Mouse (Mus musculus): ENCODE measurements around the gene Smco3. TPM values are rescaled to one million over a fixed set of nuclear protein-coding genes. Genes with fewer than 3 reads are reported as not detected.

Smco3 gene
- total RNA-seq, 2 experiments from 2014 or later = 5.2 to 10.5 TPM

Small RNAs within 50 kb of the gene (microRNA-seq; reads per million reads assigned to microRNA genes)
- 0 reads per million in 2 experiments for gene Gm44364

Other genes starting within 250 kb of the Smco3 start
- gene Plbd1, start 173.5 kb downstream of the Smco3 start, total RNA-seq (2021) = under 1 TPM in 1 of 2 experiments, not detected in 1; 0.27 TPM
- gene Gucy2c, start 53.7 kb downstream of the Smco3 start, total RNA-seq (2021) = under 1 TPM; 0.56 to 0.79 TPM
- gene Hist4h4, start 31.0 kb downstream of the Smco3 start, total RNA-seq (2021) = 10 to 100 TPM; 11.6 to 12.4 TPM
- gene H2afj, start 27.2 kb downstream of the Smco3 start, total RNA-seq (2021) = 10 to 100 TPM; 80.0 to 81.9 TPM
- 1 to 10 TPM; 2.0 to 3.0 TPM for gene BC049715, start 7.8 kb downstream of the Smco3 start, total RNA-seq (2021)
- 100 to 1,000 TPM; 138 to 141 TPM for gene Wbp11, start 7.2 kb downstream of the Smco3 start, total RNA-seq (2021)
- gene Art4, start 22.3 kb upstream of the Smco3 start, total RNA-seq (2021) = not detected
- 10 to 100 TPM; 18.6 to 25.4 TPM for gene Mgp, start 40.4 kb upstream of the Smco3 start, total RNA-seq (2021)
- under 1 TPM; 0.52 to 0.85 TPM for gene Erp27, start 86.7 kb upstream of the Smco3 start, total RNA-seq (2021)
- gene Pde6h, start 88.4 kb upstream of the Smco3 start, total RNA-seq (2021) = 1 to 10 TPM; 1.2 TPM
- gene Arhgdib, start 106.4 kb upstream of the Smco3 start, total RNA-seq (2021) = 10 to 100 TPM in 1 of 2 experiments, 1 to 10 TPM in 1; 8.8 to 11.3 TPM